Mouse (Mus musculus) liver, embryonic 14.5 days (tissue): Measurements from ENCODE around the gene Phactr4.

Source experiments
- CTCF ChIP-seq: IDR thresholded peaks from 2 replicates; pipeline ENCODE4 v1.5.1; 2016; ENCODE audit warnings: antibody characterized with exemption, low read depth, control low read depth
- EP300 ChIP-seq: IDR thresholded peaks from 2 replicates; pipeline ENCODE4 v1.6.1; 2016; ENCODE audit warnings: antibody characterized with exemption, low read depth

DNA sequence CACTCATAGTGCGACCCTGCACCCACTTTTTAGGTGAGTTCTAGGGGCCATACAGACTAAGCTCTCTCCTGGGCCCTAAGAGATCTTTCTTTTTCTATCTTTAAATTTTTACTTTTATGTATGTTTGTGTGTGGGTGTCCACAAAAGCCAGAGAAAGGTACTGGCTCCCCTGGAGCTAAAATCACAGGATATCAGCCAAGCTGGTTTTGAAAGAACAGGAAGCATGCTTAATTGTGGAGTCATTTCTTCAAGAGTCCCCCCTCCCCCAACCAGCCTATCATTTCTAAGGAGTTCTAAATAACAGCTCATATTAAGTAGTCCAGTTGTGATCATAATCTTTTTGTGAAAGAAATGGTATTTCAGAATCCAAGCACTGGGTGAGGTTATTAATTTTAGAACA, 48.5 kb downstream of the Phactr4 start:
- no peak for TF ChIP-seq CTCF
- TF ChIP-seq EP300 = no peak
